In genomic region chr11:60478121-60478520, GRCm38 (mm10) we compare ENCODE assay signal across 10 mouse cellular contexts. TPM values are rescaled to one million over a fixed set of nuclear protein-coding genes. Genes with fewer than 3 reads are reported as not detected.
A peak's percentile ranks its signal among the peaks of the same experiment; 100 is the strongest.
DNase-seq lines count a peak whose midpoint lies in the region; ATAC-seq lines count a peak whose summit lies in the region.
"Had no signal": no experiment of that assay in that cellular context is flagged by ENCODE, and none has a peak within 500 bp of the region (broad histone marks: within the 10 kb centered on the region; RNA-seq: fewer than 3 reads in every experiment).

No protein-coding gene starts in this region.

- no peak overlapping the region for H3K27ac ChIP-seq in kidney, embryonic 15.5 days
- no peak overlapping the region for H3K27ac ChIP-seq in limb, embryonic 11.5 days (replicated peaks; ENCODE audit: low read depth, low read length)

- no peak overlapping the region for H3K9ac ChIP-seq in kidney, embryonic 15.5 days
- H3K9ac ChIP-seq in limb, embryonic 11.5 days (ENCODE audit: low read length) = no peak overlapping the region

- no peaks in the 10 kb centered on the region for H3K36me3 ChIP-seq in kidney, embryonic 15.5 days
- no peaks in the 10 kb centered on the region; the same call in 1 of the 2 replicates for H3K36me3 ChIP-seq in limb, embryonic 11.5 days (ENCODE audit: control insufficient read depth, insufficient read depth, low read length)

- no peak overlapping the region for H3K4me3 ChIP-seq in kidney, embryonic 15.5 days (replicated peaks)
- H3K4me3 ChIP-seq in limb, embryonic 11.5 days (ENCODE audit: low read depth, low read length) = no peak overlapping the region
- H3K4me3 ChIP-seq: megakaryocyte, embryonic 14.5 days had no signal

- WGBS in kidney, embryonic 15.5 days = 40% methylated on average over 17 of the region's 17 CpGs
- WGBS in limb, embryonic 11.5 days = 34% methylated on average over 17 of the region's 17 CpGs

- no peak for DNase-seq in kidney, adult 18-20 months
- peak; percentile 42 to 43 for DNase-seq in adrenal gland, postnatal 36 days
- peak; percentile 31 for DNase-seq in limb, embryonic 11.5 days (ENCODE audit: low spot score)
- peak; percentile 72 to 83 for DNase-seq in lung, postnatal 4 days
- DNase-seq in thymus, postnatal 0 days (ENCODE audit: low spot score) = no peak
- no peak for DNase-seq in frontal cortex, adult 2 months (ENCODE audit: extremely low spot score in 1 of 2, low spot score in 1 of 2)
- DNase-seq: spleen, adult 18-20 months had no signal

- H3K4me1 ChIP-seq in kidney, embryonic 15.5 days = peaks cover 12% of the 10 kb centered on the region
- H3K4me1 ChIP-seq in limb, embryonic 11.5 days (ENCODE audit: control insufficient read depth, insufficient read depth, low read length) = peaks cover 4% of the 10 kb centered on the region; the same call in 1 of the 2 replicates
- H3K4me1 ChIP-seq: megakaryocyte, embryonic 14.5 days had no signal

- peak; percentile 17; the same call in 1 of the 2 replicates for ATAC-seq in kidney, embryonic 15.5 days (replicated peaks; ENCODE audit: low FRiP score)
- ATAC-seq in limb, embryonic 11.5 days (ENCODE audit: insufficient number of reproducible peaks, low FRiP score, low TSS enrichment, low read depth) = no peak
- ATAC-seq: Patski had no signal

- H3K27me3 ChIP-seq in kidney, embryonic 15.5 days = no peaks in the 10 kb centered on the region
- no peaks in the 10 kb centered on the region for H3K27me3 ChIP-seq in limb, embryonic 11.5 days (ENCODE audit: control insufficient read depth, insufficient read depth, low read length)

- peak overlapping the region; percentile 41 for H3K4me2 ChIP-seq in kidney, embryonic 15.5 days
- peak overlapping the region; percentile 15; the same call in 1 of the 2 replicates for H3K4me2 ChIP-seq in limb, embryonic 11.5 days (ENCODE audit: low read depth, severe bottlenecking)

- H3K9me3 ChIP-seq in kidney, embryonic 15.5 days (replicated peaks) = no peaks in the 10 kb centered on the region
- no peaks in the 10 kb centered on the region for H3K9me3 ChIP-seq in limb, embryonic 11.5 days (ENCODE audit: control insufficient read depth, low read length)
- H3K9me3 ChIP-seq: megakaryocyte, embryonic 14.5 days had no signal

RNA-seq across cellular contexts. Expression of gene Myo15, which starts 9.0 kb away (rescaled TPM):
- 0.23 and 0.26 TPM in 2 replicates for polyA plus RNA-seq in kidney, embryonic 15.5 days (2015; fragmentation: Nextera tagmentation; extraction: Ambion mirVana)
- under 1 TPM; 0.03 to 0.10 TPM for total RNA-seq in adrenal gland, postnatal 36 days (2021)
- 0.17 and 0.31 TPM in 2 replicates for polyA plus RNA-seq in limb, embryonic 11.5 days (2014; fragmentation: Nextera tagmentation; extraction: Ambion mirVana)
- 0.13 and 0.14 TPM in 2 replicates for polyA plus RNA-seq in thymus, postnatal 0 days (2015; fragmentation: Nextera tagmentation; extraction: Ambion mirVana)
- 0.15 and 0.20 TPM in 2 replicates for polyA plus RNA-seq in frontal cortex, adult 2 months (2012; rRNA removed)

RNA-seq across cellular contexts. Expression of gene Drg2, which starts 23.7 kb away (rescaled TPM):
- polyA plus RNA-seq in kidney, embryonic 15.5 days (2015; fragmentation: Nextera tagmentation; extraction: Ambion mirVana) = 106 and 120 TPM in 2 replicates
- total RNA-seq in adrenal gland, postnatal 36 days (2021) = 10 to 100 TPM; 65.2 to 70.3 TPM
- polyA plus RNA-seq in limb, embryonic 11.5 days (2014; fragmentation: Nextera tagmentation; extraction: Ambion mirVana) = 129 and 137 TPM in 2 replicates
- 71.2 and 74.1 TPM in 2 replicates for polyA plus RNA-seq in thymus, postnatal 0 days (2015; fragmentation: Nextera tagmentation; extraction: Ambion mirVana)
- 70.4 and 77.4 TPM in 2 replicates for polyA plus RNA-seq in frontal cortex, adult 2 months (2012; rRNA removed)

RNA-seq across cellular contexts. Expression of gene Alkbh5, which starts 58.1 kb away (rescaled TPM):
- polyA plus RNA-seq in kidney, embryonic 15.5 days (2015; fragmentation: Nextera tagmentation; extraction: Ambion mirVana) = 37.5 and 37.9 TPM in 2 replicates
- 100 to 1,000 TPM in 1 of 2 experiments, 10 to 100 TPM in 1; 93.3 to 119 TPM for total RNA-seq in adrenal gland, postnatal 36 days (2021)
- 34.7 and 34.9 TPM in 2 replicates for polyA plus RNA-seq in limb, embryonic 11.5 days (2014; fragmentation: Nextera tagmentation; extraction: Ambion mirVana)
- polyA plus RNA-seq in thymus, postnatal 0 days (2015; fragmentation: Nextera tagmentation; extraction: Ambion mirVana) = 31.8 and 41.4 TPM in 2 replicates
- polyA plus RNA-seq in frontal cortex, adult 2 months (2012; rRNA removed) = 19.0 and 19.3 TPM in 2 replicates

RNA-seq across cellular contexts. Expression of gene Atpaf2, which starts 59.9 kb away (rescaled TPM):
- 53.6 and 55.3 TPM in 2 replicates for polyA plus RNA-seq in kidney, embryonic 15.5 days (2015; fragmentation: Nextera tagmentation; extraction: Ambion mirVana)
- 10 to 100 TPM; 62.0 to 66.5 TPM for total RNA-seq in adrenal gland, postnatal 36 days (2021)
- polyA plus RNA-seq in limb, embryonic 11.5 days (2014; fragmentation: Nextera tagmentation; extraction: Ambion mirVana) = 48.4 and 53.7 TPM in 2 replicates
- polyA plus RNA-seq in thymus, postnatal 0 days (2015; fragmentation: Nextera tagmentation; extraction: Ambion mirVana) = 50.6 and 53.5 TPM in 2 replicates
- polyA plus RNA-seq in frontal cortex, adult 2 months (2012; rRNA removed) = 29.7 and 32.3 TPM in 2 replicates

Comparison
In these comparisons a context has a peak if more than half of its experiments do, and no peak if none do; other contexts are left out.
1. DNase-seq: peak in adrenal gland, postnatal 36 days (2 of 2), limb, embryonic 11.5 days (single experiment) and lung, postnatal 4 days (2 of 2); none in kidney, adult 18-20 months (single experiment), thymus, postnatal 0 days (single experiment) and frontal cortex, adult 2 months (0 of 2).